Mouse (Mus musculus) brain, embryonic 14.5 days (tissue): Measurements from ENCODE around the gene Glp2r.

Source experiments
- CTCF ChIP-seq: fragments of 200-500 bp; IDR thresholded peaks from 2 replicates; pipeline ENCODE4 v1.5.1; 2012; ENCODE audit warnings: inconsistent platforms, mild to moderate bottlenecking, moderate library complexity, borderline replicate concordance; ENCODE audit not compliant: insufficient read depth, insufficient read length; ENCODE audit errors: extremely low read depth
- POLR2A ChIP-seq: fragments of 200-500 bp; IDR thresholded peaks from 2 replicates; pipeline ENCODE4 v1.6.1; 2012; ENCODE audit warnings: mild to moderate bottlenecking, inconsistent platforms, borderline replicate concordance; ENCODE audit not compliant: poor library complexity, insufficient read depth, insufficient read length, severe bottlenecking; ENCODE audit errors: extremely low read depth

DNA sequence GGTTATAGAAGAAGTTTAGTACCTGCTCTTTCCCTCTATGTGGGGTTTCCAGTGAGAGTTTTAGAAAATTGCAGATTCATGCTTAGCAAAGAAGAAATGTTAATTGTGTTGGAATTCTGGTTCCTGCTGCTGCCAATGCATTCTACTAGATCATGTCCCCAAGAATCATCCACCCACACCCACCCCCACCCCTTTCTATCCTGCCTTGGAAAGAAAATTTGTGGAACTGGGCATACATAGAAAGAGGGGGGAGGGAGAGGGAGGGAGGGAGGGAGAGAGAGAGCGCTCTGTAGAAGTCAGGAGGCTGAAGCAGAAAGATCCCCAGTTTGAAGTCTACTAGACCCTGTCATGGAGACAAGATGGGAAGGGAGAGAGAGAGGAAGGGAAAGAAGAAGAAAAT lies 14.7 kb downstream of the Glp2r start:
- TF ChIP-seq POLR2A (no peak), CTCF (no peak)
